Mouse (Mus musculus) CH12.LX (cell line): ENCODE data around the gene Pofut2. TPM values are rescaled to one million over a fixed set of nuclear protein-coding genes. Genes with fewer than 3 reads are reported as not detected.

ENCODE experiments used
- DNase-seq: peaks from one replicate; pipeline ENCODE4 v3.0.0-alpha.2; 2013; ENCODE audit errors: extremely low read depth
- H3K27ac ChIP-seq: 2 replicates; pipeline ENCODE4 v1.5.1; 2012; ENCODE audit warnings: low read depth, mild to moderate bottlenecking, control low read depth, moderate library complexity; ENCODE audit not compliant: insufficient read depth
- H3K27me3 ChIP-seq: replicated peaks from 2 replicates; pipeline ENCODE3; 2012; ENCODE audit warnings: inconsistent platforms
- H3K36me3 ChIP-seq, 2 experiments: replicated peaks in 1 of 2; 2 replicates each; pipeline versions ENCODE3 to v1.6.1; 2012; ENCODE audit warnings: inconsistent platforms in 1 of 2, low read length in 1 of 2, mild to moderate bottlenecking in 1 of 2, mixed read lengths in 1 of 2, moderate library complexity in 1 of 2; ENCODE audit not compliant: control insufficient read depth in 1 of 2, insufficient read depth in 1 of 2
- H3K4me1 ChIP-seq, 2 experiments: 2 replicates each; pipeline ENCODE4 v1.6.1; 2012; ENCODE audit warnings: inconsistent platforms in 1 of 2, moderate library complexity in 1 of 2; ENCODE audit not compliant: insufficient read depth in 2 of 2, control insufficient read depth in 1 of 2
- H3K4me2 ChIP-seq: 2 replicates; pipeline ENCODE4 v1.6.1; 2012; ENCODE audit warnings: low read depth, mild to moderate bottlenecking, control low read depth; ENCODE audit not compliant: poor library complexity, insufficient read depth, severe bottlenecking
- H3K4me3 ChIP-seq, 3 experiments: fragments of 150-350 bp in 1 of 3; sonication (generic) in 1 of 3; replicated peaks in 1 of 3; 2 replicates each; pipeline versions ENCODE3 to v1.5.1; 2011 to 2012; ENCODE audit warnings: low read depth in 2 of 3, low read length in 2 of 3, mild to moderate bottlenecking in 2 of 3, moderate library complexity in 2 of 3, control low read depth in 1 of 3, improper control_type of control experiment in 1 of 3, inconsistent platforms in 1 of 3, mixed read lengths in 1 of 3; ENCODE audit not compliant: poor library complexity in 1 of 3
- H3K79me2 ChIP-seq: replicated peaks from 2 replicates; pipeline ENCODE4 v1.6.1; 2012; ENCODE audit warnings: mild to moderate bottlenecking, moderate library complexity; ENCODE audit not compliant: control insufficient read depth, poor library complexity, insufficient read depth, severe bottlenecking; ENCODE audit errors: extremely low read depth
- H3K9ac ChIP-seq: 2 replicates; pipeline ENCODE4 v1.6.1; 2012; ENCODE audit warnings: low read depth, mild to moderate bottlenecking, control low read depth, moderate library complexity; ENCODE audit not compliant: insufficient read depth
- H3K9me3 ChIP-seq: replicated peaks from 2 replicates; pipeline ENCODE3; 2012; ENCODE audit warnings: low read length, inconsistent platforms, mixed read lengths
- BHLHE40 ChIP-seq: IDR thresholded peaks from 2 replicates; pipeline ENCODE4 v1.6.1; 2011; ENCODE audit warnings: mild to moderate bottlenecking, low read depth, low read length, improper control_type of control experiment
- CHD2 ChIP-seq: IDR thresholded peaks from 2 replicates; pipeline ENCODE4 v1.6.1; 2011; ENCODE audit warnings: low read length, improper control_type of control experiment
- CTCF ChIP-seq, 2 experiments: IDR thresholded peaks in 1 of 2; conservative IDR thresholded peaks in 1 of 2; 2 replicates each; pipeline ENCODE4 v1.5.1; 2011 to 2012; ENCODE audit warnings: low read depth in 2 of 2, low read length in 2 of 2, improper control_type of control experiment in 1 of 2, inconsistent platforms in 1 of 2, mild to moderate bottlenecking in 1 of 2, moderate library complexity in 1 of 2
- E2F4 ChIP-seq: IDR thresholded peaks from 2 replicates; pipeline ENCODE4 v1.6.1; 2011; ENCODE audit warnings: low read depth, low read length, improper control_type of control experiment; ENCODE audit not compliant: insufficient replicate concordance
- ELF1 ChIP-seq: IDR thresholded peaks from 2 replicates; pipeline ENCODE4 v1.6.1; 2014; ENCODE audit warnings: low read depth, mild to moderate bottlenecking, inconsistent platforms, low read length, improper control_type of control experiment
- EP300 ChIP-seq: IDR thresholded peaks from 2 replicates; pipeline ENCODE4 v1.6.1; 2011; ENCODE audit warnings: low read length, improper control_type of control experiment
- ETS1 ChIP-seq: conservative IDR thresholded peaks from 2 replicates; pipeline ENCODE4 v1.6.1; 2012; ENCODE audit warnings: low read depth, mild to moderate bottlenecking, inconsistent platforms, low read length, improper control_type of control experiment, moderate library complexity
- IRF4 ChIP-seq: IDR thresholded peaks from 2 replicates; pipeline ENCODE4 v1.6.1; 2014; ENCODE audit warnings: low read depth, mild to moderate bottlenecking, inconsistent platforms, low read length, improper control_type of control experiment
- JUN ChIP-seq: IDR thresholded peaks from 2 replicates; pipeline ENCODE4 v1.6.1; 2011; ENCODE audit warnings: low read depth, mild to moderate bottlenecking, low read length, improper control_type of control experiment, moderate library complexity; ENCODE audit not compliant: insufficient read depth
- MAZ ChIP-seq: IDR thresholded peaks from 2 replicates; pipeline ENCODE4 v1.6.1; 2012; ENCODE audit warnings: low read depth, mild to moderate bottlenecking, inconsistent platforms, low read length, improper control_type of control experiment, moderate library complexity
- MXI1 ChIP-seq: IDR thresholded peaks from 2 replicates; pipeline ENCODE4 v1.6.1; 2011; ENCODE audit warnings: mild to moderate bottlenecking, low read depth, low read length, improper control_type of control experiment
- NELFE ChIP-seq: IDR thresholded peaks from 2 replicates; pipeline ENCODE4 v1.6.1; 2011; ENCODE audit warnings: low read depth, low read length, improper control_type of control experiment
- USF1 ChIP-seq: IDR thresholded peaks from 2 replicates; pipeline ENCODE4 v1.6.1; 2014; ENCODE audit warnings: low read depth, mild to moderate bottlenecking, inconsistent platforms, low read length, improper control_type of control experiment
- ZMIZ1 ChIP-seq: IDR thresholded peaks from 2 replicates; pipeline ENCODE4 v1.6.1; 2012; ENCODE audit warnings: low read depth, mild to moderate bottlenecking, inconsistent platforms, low read length, improper control_type of control experiment
- ZNF384 ChIP-seq: IDR thresholded peaks from 2 replicates; pipeline ENCODE4 v1.6.1; 2012; ENCODE audit warnings: low read depth, low read length, improper control_type of control experiment, inconsistent platforms
- dilution Hi-C: fragments of 300-500 bp; cut with MboI; formaldehyde crosslinking; loops from 2 replicates; pipeline ENCODE4 v1.14.3; 2020; ENCODE audit warnings: low sequenced_read_pairs; ENCODE audit not compliant: extremely low pct_unique_long_range_greater_than_20kb, extremely low pct_ligation_motif_present
- in situ Hi-C: fragments of 300-500 bp; cut with MboI; formaldehyde crosslinking; loops from 3 replicates; pipeline ENCODE4 v1.14.3; 2019; ENCODE audit warnings: low sequenced_read_pairs, low pct_ligation_motif_present, low pct_unique_long_range_greater_than_20kb, mixed read lengths
- polyA plus RNA-seq: library from polyadenylated mRNA; unstranded; fragments of >175 nt; gene quantifications from 2 replicates; pipeline ENCODE4 v1.2.1, GENCODE M21; 2012; ENCODE audit warnings: low read depth; ENCODE audit not compliant: insufficient read length
- total RNA-seq, 2 experiments: library from RNA; depleted of rRNA; stranded (reverse); fragments of 300-350 nt in 1 of 2; fragments of >200 nt in 1 of 2; gene quantifications; 2 replicates each; pipeline ENCODE4 v1.2.3; 2012 to 2014

The Pofut2 gene
- total and polyA plus RNA-seq, 3 experiments = 13.6 to 23.4 (median 22.0) TPM

- Histone ChIP-seq H3K27ac (no peak overlapping the region), H3K4me1 (peaks cover 5 to 7% of the 10 kb centered on the region in 2 experiments; a peak in 2 of 4 replicates), H3K27me3 (no peaks in the 10 kb centered on the region), H3K4me3 (no peak overlapping the region), H3K9me3 (no peaks in the 10 kb centered on the region), H3K79me2 (no peaks in the 10 kb centered on the region), H3K4me2 (no peak overlapping the region), H3K9ac (no peak overlapping the region), H3K36me3 (peaks cover 0 to 7% of the 10 kb centered on the region in 2 experiments)
- dilution Hi-C loops (no loop called here), in situ Hi-C loops (no loop called here)
- no peak for TF ChIP-seq ETS1
- TF ChIP-seq MAZ = no peak
- TF ChIP-seq CHD2 = no peak
- no peak for TF ChIP-seq E2F4
- no peak for TF ChIP-seq BHLHE40
- TF ChIP-seq NELFE = no peak
- TF ChIP-seq USF1 = no peak
- TF ChIP-seq JUN = no peak
- TF ChIP-seq EP300 = no peak
- TF ChIP-seq ZMIZ1 = no peak
- TF ChIP-seq MXI1 = no peak
- TF ChIP-seq ELF1 = no peak
- DNase-seq = no peak
Observed at GRCm38 (mm10) chr10:77304362-77304761, 45.3 kb downstream of the Pofut2 start.

- TF ChIP-seq ZNF384 (peak; percentile 69), CTCF (conservative IDR thresholded peaks at IDR 0.05 in 1 of 2, IDR thresholded peaks at IDR 0.05 in 1 of 2; ENCODE audit: low read depth in 2 of 2, low read length in 2 of 2) (no peak), IRF4 (peak; percentile 74)
- H3K27ac ChIP-seq = no peak overlapping the region
- dilution Hi-C loops (no loop called here), in situ Hi-C loops (no loop called here)
- peak; percentile 4 for DNase-seq
- H3K4me2 ChIP-seq = no peak overlapping the region
- peaks cover 0 to 7% of the 10 kb centered on the region in 2 experiments for H3K36me3 ChIP-seq
- H3K9me3 ChIP-seq = no peaks in the 10 kb centered on the region
- no peak overlapping the region for H3K4me3 ChIP-seq
- H3K9ac ChIP-seq = no peak overlapping the region
- no peaks in the 10 kb centered on the region for H3K27me3 ChIP-seq
- peaks cover 5 to 7% of the 10 kb centered on the region in 2 experiments; a peak in 2 of 4 replicates for H3K4me1 ChIP-seq
- no peaks in the 10 kb centered on the region for H3K79me2 ChIP-seq
Observed at GRCm38 (mm10) chr10:77304840-77305533, 46.0 kb downstream of the Pofut2 start.
